Mouse (Mus musculus) Muller cell, postnatal 12 days (primary cell): ENCODE data around the gene Mllt3.

Source experiments
- DNase-seq: peaks from one replicate; pipeline ENCODE4 v3.0.0-alpha.2; 2015; ENCODE audit errors: inconsistent ontology term

Mllt3 gene

GRCm38 (mm10) chr4:88033216-88033653 lies at the start of gene Mllt3:
Gene Mllt3 (minus strand): TSS chr4:88033364.
- peak; percentile 99 for DNase-seq

DNA sequence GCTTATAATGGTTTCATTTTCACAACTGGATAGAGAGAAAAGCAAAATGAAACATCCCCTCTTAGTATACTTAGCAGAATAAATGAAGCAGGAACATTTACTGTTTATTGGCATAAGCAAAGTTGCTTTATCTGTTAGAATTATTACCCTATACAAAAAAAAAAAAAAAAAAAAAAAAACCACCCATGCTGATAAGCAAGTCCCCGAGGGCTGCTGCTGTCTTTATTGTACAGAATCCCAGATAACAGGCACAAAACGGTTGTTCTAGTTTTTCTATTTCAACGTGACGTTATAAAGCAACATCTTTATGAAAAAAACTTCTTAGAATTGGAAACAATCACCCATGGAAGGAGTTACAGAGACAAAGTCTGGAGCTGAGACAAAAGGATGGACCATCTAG lies 49.2 kb upstream of the Mllt3 start:
- DNase-seq = no peak

DNA sequence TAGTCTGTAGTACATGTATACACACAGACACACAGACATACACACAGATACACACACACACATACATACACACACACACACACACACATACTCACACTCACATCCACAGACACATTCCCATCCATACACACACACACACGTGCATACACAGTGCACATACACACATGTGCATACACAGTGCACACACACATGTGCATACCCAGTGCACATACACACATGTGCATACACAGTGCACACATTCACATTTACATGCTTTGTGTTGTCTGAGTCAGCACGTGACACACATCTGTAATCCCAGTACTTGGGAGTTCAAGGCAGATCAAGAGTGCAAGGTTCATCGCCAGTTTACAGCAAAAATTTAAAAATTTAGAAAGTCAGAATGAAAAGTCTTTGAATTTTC lies 48.7 kb upstream of the Mllt3 start:
- DNase-seq = no peak

GRCm38 (mm10) chr4:88081417-88081816 lies 48.3 kb upstream of the Mllt3 start:
- DNase-seq = no peak

DNA sequence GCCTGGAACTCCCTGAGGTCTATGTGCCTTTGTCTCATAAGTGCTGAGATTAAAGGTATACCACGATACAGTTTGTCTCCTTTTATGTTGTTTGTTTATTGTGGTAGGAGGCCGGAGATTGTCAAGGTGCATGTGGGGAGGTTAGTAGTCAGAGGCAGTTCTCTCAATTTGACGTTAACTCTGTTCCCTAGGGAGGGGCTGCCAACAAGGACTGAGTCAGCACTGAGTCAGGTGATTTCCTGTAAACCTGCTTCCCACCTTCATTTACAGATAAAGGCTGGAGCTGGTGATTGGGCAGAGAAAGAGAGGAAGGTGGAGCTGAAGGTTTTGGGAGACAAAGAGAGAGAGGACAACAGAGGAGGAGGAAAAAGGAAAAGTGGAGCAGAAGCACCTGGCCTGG lies 45.8 kb upstream of the Mllt3 start:
- no peak for DNase-seq

DNA sequence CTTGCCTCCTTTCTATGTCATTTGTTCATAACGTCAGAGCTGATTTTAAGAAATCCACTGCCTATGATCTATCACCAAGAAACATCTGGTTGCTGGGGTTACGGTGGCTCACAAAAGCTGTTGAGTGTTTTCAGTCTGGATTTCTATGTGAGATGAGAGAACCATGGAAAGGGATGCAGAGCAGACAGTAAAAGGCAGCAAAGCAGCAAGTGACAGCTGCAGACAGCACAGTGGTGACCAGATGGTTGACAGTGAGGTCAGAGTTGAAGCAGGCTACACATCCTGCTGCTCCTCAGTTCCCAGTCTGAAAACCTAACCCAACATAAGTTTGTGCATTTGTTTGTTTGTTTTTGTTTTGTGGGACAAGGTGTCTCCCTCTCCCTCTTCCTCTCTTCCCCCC lies 42.2 kb upstream of the Mllt3 start:
- DNase-seq = no peak

DNA sequence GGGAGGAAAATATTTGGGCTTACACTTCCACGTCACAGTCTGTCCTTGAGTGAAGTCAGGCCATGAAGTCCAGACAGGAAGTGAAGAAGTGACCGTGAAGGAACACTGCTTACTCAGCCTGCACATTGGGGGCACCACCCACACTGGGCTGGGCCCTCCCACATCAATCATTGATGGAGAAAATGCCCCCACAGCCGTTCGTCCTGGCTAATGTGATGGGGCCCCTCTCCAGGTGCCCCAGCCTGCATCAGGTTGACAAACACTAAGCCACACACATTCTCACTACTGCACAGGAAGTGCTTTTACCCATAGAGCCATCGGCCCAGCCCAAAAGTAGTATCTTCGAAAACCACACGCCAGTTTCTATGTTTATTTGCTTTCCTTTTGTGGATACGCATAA lies 13.1 kb upstream of the Mllt3 start:
- DNase-seq = no peak

GRCm38 (mm10) chr4:88045151-88045550 lies 12.0 kb upstream of the Mllt3 start:
- DNase-seq = no peak

DNA sequence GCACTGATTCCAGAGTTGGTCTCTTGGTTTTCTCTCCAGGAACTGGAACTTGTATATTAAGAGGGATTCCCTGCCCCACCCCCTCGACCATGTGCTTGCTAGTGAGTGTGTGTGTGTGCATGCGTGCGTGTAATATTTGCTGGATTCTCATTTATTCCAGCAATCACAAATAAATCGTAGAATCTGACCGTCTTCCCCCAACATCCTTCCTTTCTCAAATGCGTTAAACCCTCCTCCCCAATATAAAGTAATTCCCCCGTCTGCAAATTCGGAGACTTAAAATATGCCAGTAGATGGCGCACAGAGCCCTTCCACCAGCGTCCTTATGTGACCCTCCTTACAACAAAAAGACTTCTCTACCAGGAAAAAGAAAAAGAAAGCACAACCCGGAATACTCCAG lies 2.2 kb upstream of the Mllt3 start:
- DNase-seq = peak; percentile 58

- DNase-seq = peak; percentile 39
These were observed 1.4 kb upstream of the Mllt3 start for GRCm38 (mm10) chr4:88034387-88035157.

DNA sequence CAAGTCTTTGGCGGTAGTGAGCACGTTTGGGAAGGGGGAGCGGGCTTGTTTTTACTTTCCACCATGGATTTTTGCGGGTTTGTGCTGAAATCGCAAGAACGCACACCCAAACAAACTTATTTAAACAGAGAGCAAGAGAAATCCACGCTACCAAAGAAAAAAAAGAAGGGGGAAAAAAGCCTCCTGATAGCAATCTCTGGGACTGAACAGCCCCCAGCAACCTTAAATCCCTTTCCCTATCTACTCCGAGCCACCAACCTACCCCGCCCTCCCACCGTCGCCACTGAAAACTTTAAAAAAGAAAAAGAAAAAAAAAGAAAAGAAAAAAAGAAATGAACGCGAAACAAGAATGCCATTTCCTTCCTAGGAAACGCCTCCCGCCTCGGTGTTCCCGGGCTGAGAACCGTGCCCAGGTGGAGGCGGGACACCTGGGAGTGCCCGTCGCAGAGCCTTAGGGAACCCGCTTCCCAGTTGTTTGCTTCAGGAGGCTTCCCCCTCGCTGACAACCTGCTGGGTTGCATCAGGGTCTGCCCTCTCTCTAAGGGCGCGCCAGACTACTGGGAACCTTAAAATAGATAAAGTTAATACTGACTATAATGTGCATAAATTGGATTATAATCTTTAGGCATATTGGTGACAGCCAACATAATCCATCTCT lies 694 bp upstream of the Mllt3 start:
- DNase-seq = peak; percentile 14

- DNase-seq = peak; percentile 60
These were observed 739 bp downstream of the Mllt3 start for GRCm38 (mm10) chr4:88032151-88033098.

GRCm38 (mm10) chr4:88031211-88032150 lies 1.7 kb downstream of the Mllt3 start:
- peak; percentile 57 for DNase-seq

DNA sequence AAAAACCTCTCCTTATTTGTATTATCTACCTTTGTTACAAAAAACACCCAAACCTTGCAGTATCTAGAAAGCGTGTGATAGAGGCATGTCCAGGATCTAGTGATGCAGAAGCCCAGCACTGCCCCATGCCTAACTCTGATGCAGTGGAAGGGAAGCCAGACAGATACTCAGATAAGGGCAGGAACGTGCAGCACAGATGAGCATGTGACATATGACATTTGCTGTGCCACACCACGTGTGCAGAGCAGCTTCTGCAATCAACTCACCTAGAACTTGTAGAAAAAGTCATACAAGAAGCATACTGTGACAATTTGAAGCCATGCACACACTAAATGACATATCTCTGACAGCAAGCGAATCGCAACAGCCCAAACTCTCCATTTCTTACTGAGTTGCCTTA lies 9.6 kb downstream of the Mllt3 start:
- no peak for DNase-seq

DNA sequence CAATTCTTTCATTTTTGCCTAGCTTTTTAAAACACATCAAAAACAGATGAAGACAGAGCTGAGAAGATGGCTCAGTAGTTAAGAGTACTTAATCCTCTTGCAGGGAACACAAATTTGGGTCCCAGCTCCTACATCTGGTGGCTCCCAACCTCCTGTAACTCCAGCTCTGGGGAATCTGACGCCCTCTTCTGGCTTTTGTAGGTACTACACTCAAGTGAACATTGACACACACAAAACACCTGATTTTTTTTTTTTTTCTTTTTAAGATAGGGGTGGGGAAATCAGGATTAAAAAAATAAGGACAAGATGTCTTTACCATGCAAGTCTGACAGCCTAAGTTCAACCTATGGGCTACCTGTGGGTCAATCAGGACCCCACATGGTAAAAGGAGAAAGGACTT lies 10.5 kb downstream of the Mllt3 start:
- no peak for DNase-seq

- DNase-seq = no peak
These were observed 12.7 kb downstream of the Mllt3 start for GRCm38 (mm10) chr4:88020421-88020820.

- no peak for DNase-seq
These were observed 13.5 kb downstream of the Mllt3 start for GRCm38 (mm10) chr4:88019645-88020044.

DNA sequence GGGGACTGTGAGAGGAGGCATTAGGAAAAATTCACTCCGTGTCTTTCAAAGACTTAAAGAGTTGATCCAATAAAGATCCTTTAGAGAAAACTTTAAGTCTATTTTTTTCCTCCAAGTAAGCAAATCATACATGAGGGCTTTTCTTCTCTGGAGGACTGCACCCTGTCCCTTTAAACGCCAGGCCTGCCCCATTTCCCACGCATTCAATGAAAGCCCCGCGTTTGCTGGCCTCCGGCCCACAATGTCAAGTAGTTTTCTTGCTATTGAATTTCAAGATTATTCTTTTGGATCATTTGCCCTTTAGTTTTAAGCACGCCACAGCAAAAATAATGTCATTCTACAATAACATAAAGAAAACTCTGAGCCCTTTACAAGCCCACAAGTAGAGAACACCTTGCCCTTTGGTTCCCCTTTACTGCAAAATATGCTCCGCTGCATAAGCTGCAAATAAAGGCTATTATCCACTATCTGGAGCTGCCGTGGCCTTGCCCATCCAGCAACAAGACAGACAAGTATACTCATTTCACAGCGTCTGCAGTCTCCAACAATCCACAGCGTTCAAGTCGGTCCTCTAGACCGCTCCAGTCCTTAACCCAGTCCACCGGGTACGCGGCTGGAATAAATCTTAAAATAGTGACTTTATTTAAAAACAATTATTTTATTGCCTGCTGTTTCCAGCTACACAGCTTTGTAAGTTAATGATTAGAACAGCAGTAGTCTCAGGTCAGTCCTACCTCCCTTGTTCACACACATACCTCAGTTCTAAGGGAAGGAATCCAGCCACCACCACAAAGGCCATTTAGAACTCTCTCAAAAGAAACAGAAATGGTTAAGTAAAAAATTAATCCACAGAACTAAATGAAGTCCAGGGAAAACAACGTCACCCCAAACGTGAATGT lies 15.5 kb downstream of the Mllt3 start:
- peak; percentile 66 for DNase-seq

GRCm38 (mm10) chr4:88015765-88016164 lies 17.4 kb downstream of the Mllt3 start:
- DNase-seq = no peak

DNA sequence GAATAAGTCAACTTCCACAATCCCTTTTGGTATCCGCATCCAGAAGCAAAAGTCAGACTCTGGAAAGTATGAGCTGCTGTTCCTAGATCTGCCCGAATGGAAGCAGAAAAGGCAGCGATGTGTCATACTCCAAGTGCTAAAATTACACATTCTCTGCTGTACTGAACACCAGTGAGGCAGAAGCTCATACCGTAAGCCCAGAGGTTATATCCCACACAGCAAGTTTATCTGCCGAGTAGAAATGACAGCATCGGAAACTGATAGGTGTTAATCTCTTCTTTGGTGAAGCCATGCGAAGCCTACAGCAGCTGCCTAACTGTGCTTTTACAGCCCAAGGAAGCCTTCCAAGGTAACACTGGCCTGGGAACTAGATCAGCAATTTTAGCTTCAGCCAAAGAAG lies 17.9 kb downstream of the Mllt3 start:
- DNase-seq = peak; percentile 30
